Mouse (Mus musculus) G1E (cell line): Measurements from ENCODE around the gene Nck1. TPM values are rescaled to one million over a fixed set of nuclear protein-coding genes. Genes with fewer than 3 reads are reported as not detected.

Source experiments
- ATAC-seq: 2 replicates; pipeline ENCODE4 v1.8.0; 2016; ENCODE audit warnings: mild to moderate bottlenecking; ENCODE audit not compliant: insufficient number of reproducible peaks, poor library complexity, low FRiP score, severe bottlenecking; ENCODE audit errors: extremely low read depth
- DNase-seq: peaks from one replicate; pipeline ENCODE4 v3.0.0; 2012; ENCODE audit warnings: low spot score
- H3K27me3 ChIP-seq: 2 replicates; pipeline ENCODE4 v1.6.1; 2012; ENCODE audit warnings: mild to moderate bottlenecking, low read length, inconsistent platforms; ENCODE audit not compliant: insufficient read depth
- H3K36me3 ChIP-seq: replicated peaks from 2 replicates; pipeline ENCODE3; 2012; ENCODE audit warnings: mild to moderate bottlenecking, inconsistent platforms
- H3K4me1 ChIP-seq: 2 replicates; pipeline ENCODE4 v1.6.1; 2012; ENCODE audit warnings: low read depth, low read length, inconsistent platforms, mixed read lengths; ENCODE audit not compliant: insufficient read depth
- H3K4me3 ChIP-seq: 2 replicates; pipeline ENCODE4 v1.5.1; 2012; ENCODE audit warnings: low read depth, mild to moderate bottlenecking, inconsistent platforms, low read length, moderate library complexity, mixed read lengths
- H3K9me3 ChIP-seq: replicated peaks from 2 replicates; pipeline ENCODE4 v1.6.1; 2012; ENCODE audit warnings: inconsistent platforms
- CTCF ChIP-seq: IDR thresholded peaks from 2 replicates; pipeline ENCODE4 v1.5.1; 2012; ENCODE audit warnings: low read depth, low read length, inconsistent platforms, mixed read lengths
- GATA1 ChIP-seq: IDR thresholded peaks from 2 replicates; pipeline ENCODE4 v1.6.1; 2012; ENCODE audit warnings: borderline replicate concordance, low read length, inconsistent platforms, mixed read lengths
- GATA2 ChIP-seq: IDR thresholded peaks from 2 replicates; pipeline ENCODE4 v1.6.1; 2012; ENCODE audit warnings: low read depth, low read length, inconsistent platforms, borderline replicate concordance
- POLR2AphosphoS5 ChIP-seq: IDR thresholded peaks from 2 replicates; pipeline ENCODE4 v1.6.1; 2012; ENCODE audit warnings: low read depth, low read length, inconsistent platforms; ENCODE audit not compliant: insufficient replicate concordance
- TAL1 ChIP-seq: conservative IDR thresholded peaks from 2 replicates; pipeline ENCODE4 v1.6.1; 2012; ENCODE audit warnings: low read depth, low read length, inconsistent platforms, mixed read lengths
- polyA plus RNA-seq: library from polyadenylated mRNA; stranded (reverse); fragments of >175 nt; gene quantifications from 2 replicates; pipeline ENCODE4 v1.2.3, GENCODE M21; 2012
- total RNA-seq, 2 experiments: library from RNA; stranded (forward) in 1 of 2; stranded (reverse) in 1 of 2; fragments of 200-1000 nt in 1 of 2; fragments of >200 nt in 1 of 2; fragmentation: Nextera tagmentation in 1 of 2; gene quantifications; 2 replicates each; pipeline ENCODE4 v1.2.3; 2014 to 2017

The Nck1 gene
- total RNA-seq (2014; fragmentation: Nextera tagmentation) (40.0 and 41.2 TPM in 2 replicates), total RNA-seq (2017) (44.0 and 64.9 TPM in 2 replicates), polyA plus RNA-seq (2.9 and 3.4 TPM in 2 replicates)

- Histone ChIP-seq H3K36me3 (peaks cover 8% of the 10 kb centered on the region), H3K9me3 (peaks cover 9% of the 10 kb centered on the region), H3K4me1 (peaks cover 26% of the 10 kb centered on the region), H3K27me3 (no peaks in the 10 kb centered on the region), H3K4me3 (peak within 1 kb of the TSS; percentile 95)
- DNase-seq (peak; percentile 97), ATAC-seq (peak; percentile 98)
- TF ChIP-seq CTCF, result peak; percentile 32; the same call in 1 of the 2 replicates
- TF ChIP-seq POLR2AphosphoS5, result no peak
Observed at GRCm38 (mm10) chr9:100545715-100546593, at the start of gene Nck1. Nck1 (minus strand) TSS chr9:100546134.

DNA sequence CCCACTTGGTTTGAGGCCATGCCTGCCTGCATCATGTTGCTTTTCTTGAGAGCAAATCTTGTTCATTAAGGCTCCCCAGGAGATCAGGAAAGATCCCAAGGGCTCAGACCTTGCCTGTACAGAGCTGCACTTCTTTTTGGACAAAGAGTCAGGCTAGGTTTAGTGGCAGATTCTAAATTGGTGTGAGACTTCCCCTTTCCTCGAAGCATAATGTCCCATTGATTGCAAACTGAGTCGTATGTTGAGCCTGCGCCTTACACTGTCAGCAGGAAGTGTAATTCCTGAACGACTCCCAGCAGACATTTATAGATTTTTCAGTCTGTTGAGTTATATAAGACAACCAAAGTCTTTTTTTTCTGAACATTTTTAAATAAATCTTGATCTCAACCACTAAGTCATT lies 44.5 kb upstream of the Nck1 start:
- no peak for TF ChIP-seq CTCF
- TF ChIP-seq POLR2AphosphoS5, result no peak
- TF ChIP-seq GATA2, result no peak
- TF ChIP-seq TAL1, result no peak
- no peak for TF ChIP-seq GATA1
- Histone ChIP-seq H3K4me3 (no peak overlapping the region), H3K4me1 (0 out of 2 replicates have a peak, but pooled peaks cover 2% of the 10 kb centered on the region), H3K27me3 (peaks cover 9% of the 10 kb centered on the region; the same call in 1 of the 2 replicates), H3K36me3 (no peaks in the 10 kb centered on the region), H3K9me3 (no peaks in the 10 kb centered on the region)
- ATAC-seq (no peak), DNase-seq (no peak)

- TF ChIP-seq CTCF, result no peak
- no peak for TF ChIP-seq GATA1
- TF ChIP-seq GATA2, result no peak
- no peak for TF ChIP-seq TAL1
- no peak for TF ChIP-seq POLR2AphosphoS5
- no peaks in the 10 kb centered on the region for H3K9me3 ChIP-seq
- H3K4me1 ChIP-seq, result peaks cover 30% of the 10 kb centered on the region
- H3K36me3 ChIP-seq, result no peaks in the 10 kb centered on the region
- no peak overlapping the region; the same call in 1 of the 2 replicates for H3K4me3 ChIP-seq
- DNase-seq (no peak), ATAC-seq (no peak)
- H3K27me3 ChIP-seq, result 0 out of 2 replicates have a peak, but pooled peaks cover 3% of the 10 kb centered on the region
Observed at GRCm38 (mm10) chr9:100584031-100584430, 38.1 kb upstream of the Nck1 start.

DNA sequence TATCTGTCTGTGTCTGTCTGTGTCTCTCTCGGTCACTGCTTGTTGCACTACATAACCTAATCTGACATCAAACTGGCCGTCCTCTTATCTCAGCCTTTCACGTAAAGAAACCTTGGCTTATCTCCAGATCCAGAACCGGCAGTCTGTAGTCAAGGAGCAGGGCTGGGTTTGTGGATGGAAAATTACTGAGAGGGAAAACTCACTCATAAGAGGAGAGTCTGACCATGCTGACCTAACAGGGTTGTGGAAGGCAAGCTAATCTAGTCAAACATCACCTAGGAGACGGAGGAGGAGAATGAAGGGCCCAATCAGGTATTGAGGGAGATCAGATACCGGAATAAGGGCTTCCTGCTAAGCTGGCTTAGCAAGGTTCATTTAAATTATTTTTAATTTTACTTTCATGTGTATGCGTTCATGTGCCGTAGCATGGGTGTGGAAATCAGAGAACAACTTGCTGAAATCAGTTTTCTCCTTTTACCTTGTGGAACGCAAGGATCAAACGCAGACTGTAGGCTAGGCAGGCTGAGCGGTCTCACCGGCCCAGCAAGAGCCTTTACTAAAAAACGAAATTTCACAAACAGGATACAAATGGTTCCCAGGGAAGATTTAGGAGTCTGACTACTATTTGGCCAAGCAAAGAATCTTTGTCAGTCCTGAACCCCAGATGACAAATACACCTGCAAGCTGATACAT lies 37.1 kb upstream of the Nck1 start:
- Histone ChIP-seq H3K9me3 (no peaks in the 10 kb centered on the region), H3K36me3 (no peaks in the 10 kb centered on the region), H3K4me1 (peaks cover 30% of the 10 kb centered on the region), H3K4me3 (peak overlapping the region; percentile 26; the same call in 1 of the 2 replicates), H3K27me3 (0 out of 2 replicates have a peak, but pooled peaks cover 5% of the 10 kb centered on the region)
- DNase-seq (peak; percentile 10), ATAC-seq (peak; percentile 93)
- TF ChIP-seq POLR2AphosphoS5 (no peak), TAL1 (peak; percentile 40)

GRCm38 (mm10) chr9:100581543-100582492 lies 35.9 kb upstream of the Nck1 start:
- no peaks in the 10 kb centered on the region for H3K36me3 ChIP-seq
- TF ChIP-seq POLR2AphosphoS5 (no peak), TAL1 (no peak), GATA1 (no peak), CTCF (no peak), GATA2 (no peak)
- 0 out of 2 replicates have a peak, but pooled peaks cover 5% of the 10 kb centered on the region for H3K27me3 ChIP-seq
- ATAC-seq (no peak), DNase-seq (no peak)
- no peak overlapping the region for H3K4me3 ChIP-seq
- peaks cover 34% of the 10 kb centered on the region for H3K4me1 ChIP-seq
- no peaks in the 10 kb centered on the region for H3K9me3 ChIP-seq

GRCm38 (mm10) chr9:100580196-100580740 lies 34.3 kb upstream of the Nck1 start:
- no peaks in the 10 kb centered on the region for H3K9me3 ChIP-seq
- H3K36me3 ChIP-seq, result no peaks in the 10 kb centered on the region
- H3K27me3 ChIP-seq, result 0 out of 2 replicates have a peak, but pooled peaks cover 5% of the 10 kb centered on the region
- peaks cover 30% of the 10 kb centered on the region for H3K4me1 ChIP-seq
- no peak for TF ChIP-seq CTCF
- no peak for TF ChIP-seq GATA2
- TF ChIP-seq TAL1, result no peak
- TF ChIP-seq POLR2AphosphoS5, result no peak
- TF ChIP-seq GATA1, result no peak
- ATAC-seq, result no peak
- H3K4me3 ChIP-seq, result no peak overlapping the region
- no peak for DNase-seq
